Mouse (Mus musculus) small intestine, adult 2 months (tissue): Measurements from ENCODE around the gene Zswim1. TPM values are rescaled to one million over a fixed set of nuclear protein-coding genes. Genes with fewer than 3 reads are reported as not detected.
A peak's percentile ranks its signal among the peaks of the same experiment; 100 is the strongest.

ENCODE experiments used
- H3K27ac ChIP-seq: fragments of 200-500 bp; 2 replicates; pipeline ENCODE4 v1.5.1; 2012; ENCODE audit warnings: low read depth, low read length, control low read depth, inconsistent platforms; ENCODE audit not compliant: insufficient read depth
- H3K27me3 ChIP-seq: fragments of 200-500 bp; 2 replicates; pipeline ENCODE4 v1.6.1; 2012; ENCODE audit warnings: mild to moderate bottlenecking, moderate library complexity, low read length, inconsistent platforms; ENCODE audit not compliant: control insufficient read depth, insufficient read depth
- H3K36me3 ChIP-seq: fragments of 200-500 bp; 2 replicates; pipeline ENCODE4 v1.6.1; 2012; ENCODE audit warnings: mild to moderate bottlenecking, low read length, control low read depth, inconsistent platforms; ENCODE audit not compliant: control insufficient read depth, insufficient read depth
- H3K4me1 ChIP-seq: fragments of 200-500 bp; 2 replicates; pipeline ENCODE4 v1.6.1; 2012; ENCODE audit warnings: low read length, inconsistent platforms, mixed read lengths; ENCODE audit not compliant: control insufficient read depth, insufficient read depth, insufficient read length
- H3K4me3 ChIP-seq: fragments of 200-500 bp; 2 replicates; pipeline ENCODE4 v1.5.1; 2012; ENCODE audit warnings: low read depth, mild to moderate bottlenecking, control low read depth, inconsistent platforms, low read length, moderate library complexity
- CTCF ChIP-seq: fragments of 200-500 bp; IDR thresholded peaks from 2 replicates; pipeline ENCODE4 v1.5.1; 2012; ENCODE audit warnings: low read depth, mild to moderate bottlenecking, control low read depth, inconsistent platforms, low read length, moderate library complexity, mixed read lengths; ENCODE audit not compliant: insufficient replicate concordance, insufficient read length; ENCODE audit errors: extremely low read depth
- POLR2A ChIP-seq: fragments of 200-500 bp; IDR thresholded peaks from 2 replicates; pipeline ENCODE4 v1.6.1; 2012; ENCODE audit warnings: low read depth, mild to moderate bottlenecking, control low read depth, inconsistent platforms, low read length, moderate library complexity
- WGBS: fragments of 180-500 bp; shearing (Covaris S2); methylation state at CpG from one replicate; pipeline ENCODE4 v1.1.7; 2018; 5-methylcytosine and 5-hydroxymethylcytosine counted together
- polyA plus RNA-seq: library from polyadenylated mRNA; depleted of rRNA; stranded (reverse); fragments of >200 nt; gene quantifications from 2 replicates; pipeline ENCODE4 v1.2.3, GENCODE M21; 2012

The Zswim1 gene
- polyA plus RNA-seq, 1 experiment = 8.1 TPM

DNA sequence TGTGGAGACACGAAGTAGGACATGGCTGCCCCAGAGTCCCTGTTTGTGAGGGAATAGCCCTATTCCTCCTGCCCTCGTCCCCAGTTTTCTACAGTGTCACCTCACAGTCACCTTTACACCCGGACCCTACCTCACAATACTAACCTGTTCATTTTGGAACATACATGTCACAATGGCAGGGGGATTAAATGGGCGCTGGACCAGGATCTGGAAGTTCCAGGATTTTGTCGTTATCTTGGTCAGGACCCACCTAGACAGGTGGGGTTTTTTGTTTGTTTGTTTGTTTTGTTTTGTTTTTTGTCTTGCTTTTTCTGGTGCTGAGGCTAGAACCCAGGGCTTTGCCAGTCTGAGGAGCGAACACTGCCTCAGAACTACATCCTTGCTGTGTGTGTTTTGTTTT lies 6.0 kb downstream of the Zswim1 start, which contains the start of gene Spata25:
TSS of gene Spata25 (minus strand) at position 101 of the 400 bp plus-strand sequence.
- H3K36me3 ChIP-seq = peaks cover 22% of the 10 kb centered on the region
- no peaks in the 10 kb centered on the region for H3K27me3 ChIP-seq
- WGBS = 90% methylated on average over 6 of the region's 6 CpGs
- H3K4me3 ChIP-seq = no peak within 1 kb of the TSS
- H3K4me1 ChIP-seq = peaks cover 7% of the 10 kb centered on the region; the same call in 1 of the 2 replicates
- TF ChIP-seq POLR2A (no peak), CTCF (no peak)
- no peak within 1 kb of the TSS for H3K27ac ChIP-seq

DNA sequence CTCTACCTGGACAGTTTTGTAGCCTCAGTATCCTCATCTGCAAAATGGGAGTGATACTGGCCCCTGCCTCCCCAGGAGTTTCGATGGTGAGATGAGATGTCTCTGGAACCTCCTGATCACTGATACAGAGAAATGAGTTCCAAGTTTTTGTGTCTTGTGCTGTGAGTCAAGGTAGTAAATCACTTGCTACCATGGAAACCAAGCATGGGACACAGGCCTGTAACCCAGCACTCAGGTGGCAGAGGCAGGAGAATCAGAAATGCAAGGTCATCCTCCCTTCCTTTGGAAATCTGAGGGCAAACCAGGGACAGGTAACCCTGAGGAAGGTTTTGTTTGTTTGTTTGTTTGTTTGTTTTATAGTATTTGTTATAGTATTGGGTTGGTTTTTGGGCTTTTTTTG lies 6.6 kb downstream of the Zswim1 start:
- Histone ChIP-seq H3K4me1 (peaks cover 5% of the 10 kb centered on the region; the same call in 1 of the 2 replicates), H3K4me3 (no peak overlapping the region), H3K27ac (no peak overlapping the region), H3K36me3 (peaks cover 22% of the 10 kb centered on the region), H3K27me3 (no peaks in the 10 kb centered on the region)
- 92% methylated on average over 1 of the region's 1 CpGs for WGBS
- TF ChIP-seq POLR2A (no peak), CTCF (no peak)

DNA sequence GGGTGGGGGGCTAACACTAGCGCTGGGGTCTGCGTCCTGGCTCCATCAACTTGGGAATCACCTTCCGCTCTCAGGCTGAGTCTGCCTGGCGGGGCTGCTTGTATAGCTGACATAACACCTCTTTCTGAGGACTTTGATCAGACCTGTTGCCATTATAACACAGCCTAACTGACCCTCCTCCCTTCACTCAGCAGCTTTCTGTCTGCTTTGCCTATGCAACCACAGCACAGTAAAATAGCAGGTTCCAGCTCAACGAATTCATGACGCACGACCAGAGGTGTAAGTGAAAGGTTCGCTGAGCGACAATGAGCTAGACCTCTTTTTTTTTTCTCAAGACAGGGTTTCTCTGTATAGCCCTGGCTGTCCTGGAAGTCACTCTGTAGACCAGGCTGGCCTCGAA lies 8.5 kb downstream of the Zswim1 start:
- H3K27ac ChIP-seq = no peak overlapping the region
- no peaks in the 10 kb centered on the region for H3K27me3 ChIP-seq
- H3K4me3 ChIP-seq = no peak overlapping the region
- H3K36me3 ChIP-seq = peaks cover 8% of the 10 kb centered on the region; the same call in 1 of the 2 replicates
- peaks cover 9% of the 10 kb centered on the region for H3K4me1 ChIP-seq
- WGBS = 78% methylated on average over 10 of the region's 10 CpGs
- no peak for TF ChIP-seq CTCF
- no peak for TF ChIP-seq POLR2A

DNA sequence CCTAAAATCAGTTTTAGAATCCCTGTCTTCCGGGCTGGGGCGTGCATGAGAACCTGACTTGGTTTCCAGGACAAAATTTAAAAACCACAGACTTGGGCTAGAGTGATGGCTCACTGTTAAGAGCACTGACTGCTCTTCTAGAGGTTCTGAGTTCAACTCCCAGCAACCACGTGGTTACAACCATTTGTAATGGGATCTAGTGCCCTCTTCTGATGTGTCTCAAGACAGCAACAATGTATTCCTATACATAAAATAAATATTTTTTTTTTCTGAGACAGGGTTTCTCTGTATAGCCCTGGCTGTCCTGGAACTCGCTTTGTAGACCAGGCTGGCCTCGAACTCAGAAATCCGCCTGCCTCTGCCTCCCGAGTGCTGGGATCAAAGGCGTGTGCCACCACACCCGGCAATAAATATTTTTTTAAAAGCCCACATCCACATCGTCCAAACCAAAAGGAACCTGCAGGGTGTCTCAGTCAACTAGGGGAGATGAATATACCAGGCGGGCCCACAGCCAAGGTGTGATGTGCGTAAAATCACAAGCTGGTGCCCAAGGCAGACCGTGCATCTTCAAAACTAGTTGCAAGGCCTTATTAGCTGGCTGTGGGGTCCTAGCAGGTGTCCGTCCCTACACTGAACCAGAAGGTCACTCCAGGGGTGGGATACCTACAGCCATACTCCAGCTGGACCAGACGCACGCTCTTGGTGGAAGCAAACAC lies 9.7 kb downstream of the Zswim1 start:
- Histone ChIP-seq H3K4me3 (peak overlapping the region; percentile 85), H3K4me1 (peaks cover 9% of the 10 kb centered on the region), H3K27ac (no peak overlapping the region), H3K36me3 (peaks cover 13% of the 10 kb centered on the region), H3K27me3 (no peaks in the 10 kb centered on the region)
- WGBS = 42% methylated on average over 16 of the region's 16 CpGs
- TF ChIP-seq POLR2A (no peak), CTCF (no peak)

DNA sequence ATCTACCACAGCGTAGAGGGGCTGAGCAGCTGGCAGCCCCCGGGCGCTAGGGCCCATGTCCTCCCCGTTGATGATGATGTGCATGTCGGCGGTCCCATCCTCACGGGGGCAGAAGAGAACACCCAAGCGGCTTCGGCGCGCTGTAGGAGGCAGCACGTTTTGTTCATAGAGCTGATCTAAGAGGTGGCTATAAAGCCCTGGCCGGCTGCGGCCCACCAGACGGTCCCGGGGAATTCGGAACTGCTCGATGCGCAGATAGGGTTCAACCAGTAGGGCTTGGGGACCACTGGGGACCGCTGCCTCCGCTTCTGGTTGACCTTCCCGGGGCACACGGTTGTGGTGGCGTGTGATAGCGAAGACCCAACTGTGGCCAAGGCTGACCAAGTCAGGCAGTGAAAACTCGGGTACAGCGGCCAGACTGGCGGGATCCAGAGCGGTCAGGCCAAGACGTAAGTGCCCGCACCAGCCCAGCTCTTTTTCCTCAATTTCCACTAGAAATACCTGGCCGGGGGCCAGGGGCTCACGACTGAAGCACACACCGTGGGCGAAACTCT lies 10.3 kb downstream of the Zswim1 start, which contains the start of gene Ctsa:
TSS of gene Ctsa (plus strand) at position 126 of the 554 bp plus-strand sequence.
- peaks cover 9% of the 10 kb centered on the region for H3K4me1 ChIP-seq
- H3K36me3 ChIP-seq = peaks cover 15% of the 10 kb centered on the region
- TF ChIP-seq CTCF = peak; percentile 46; the same call in 1 of the 2 replicates
- no peak for TF ChIP-seq POLR2A
- 1% methylated on average over 35 of the region's 35 CpGs for WGBS
- no peaks in the 10 kb centered on the region for H3K27me3 ChIP-seq
- peak within 1 kb of the TSS; percentile 85 for H3K4me3 ChIP-seq
- H3K27ac ChIP-seq = peak within 1 kb of the TSS; percentile 67

DNA sequence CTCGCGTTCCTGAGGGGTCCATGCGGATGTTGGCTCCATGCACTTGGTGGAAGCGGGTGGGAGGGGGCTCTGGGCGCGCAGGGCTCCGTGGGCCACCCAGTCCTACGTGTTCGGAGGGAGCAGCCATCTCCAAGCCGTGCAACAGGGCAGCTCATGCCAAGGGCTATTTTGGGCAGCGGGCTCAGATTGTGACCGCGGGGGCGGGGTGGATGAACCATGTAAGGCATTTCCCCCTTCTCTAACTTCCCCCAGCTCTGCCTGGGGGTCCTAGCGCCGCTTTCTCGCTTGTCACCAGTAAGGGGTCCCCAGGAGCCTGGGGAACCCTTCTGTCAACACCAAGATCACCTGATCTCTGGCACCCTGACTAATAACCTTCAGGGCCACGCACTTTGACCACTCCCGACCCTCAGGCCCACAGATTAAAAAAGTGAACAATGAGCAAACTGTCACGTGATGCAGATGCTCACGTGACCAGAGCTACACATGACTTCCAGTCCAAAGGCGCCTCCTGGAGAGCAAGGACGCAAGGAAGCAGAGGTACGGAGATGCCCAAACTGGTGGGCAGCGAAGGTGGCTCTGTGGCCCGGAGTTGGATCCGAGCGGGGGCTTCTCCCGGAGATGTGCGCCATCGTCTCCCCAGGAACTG lies 11.0 kb downstream of the Zswim1 start, which contains the start of gene Neurl2:
TSS of gene Neurl2 (minus strand) at position 143 of the 646 bp plus-strand sequence.
- Histone ChIP-seq H3K4me1 (peaks cover 9% of the 10 kb centered on the region), H3K4me3 (peak within 1 kb of the TSS; percentile 85), H3K27me3 (no peaks in the 10 kb centered on the region), H3K27ac (peak within 1 kb of the TSS; percentile 67), H3K36me3 (peaks cover 20% of the 10 kb centered on the region)
- WGBS = under 1% methylated on average over 31 of the region's 31 CpGs
- TF ChIP-seq POLR2A (peak; percentile 69), CTCF (0 out of 2 replicates have a peak, but pooled peaks have one; percentile 6)
